Mouse (Mus musculus): ENCODE data around the gene Ctnna2.

The Ctnna2 gene

GRCm38 (mm10) chr6:77256348-77256747 lies 723.2 kb downstream of the Ctnna2 start:
- DNase-seq = no peak

- DNase-seq = no peak
Measured at GRCm38 (mm10) chr6:77253480-77253879, 726.0 kb downstream of the Ctnna2 start.

- DNase-seq = peak; percentile 49 to 50
Measured at GRCm38 (mm10) chr6:77243541-77244231, 735.8 kb downstream of the Ctnna2 start.

- DNase-seq = peak; percentile 63 to 64
Measured at GRCm38 (mm10) chr6:77242601-77243406, 736.7 kb downstream of the Ctnna2 start, which contains the start of gene Lrrtm1. Lrrtm1 (plus strand) TSS chr6:77242689.

- DNase-seq = no peak
Measured at GRCm38 (mm10) chr6:77240426-77240825, 739.1 kb downstream of the Ctnna2 start.

- DNase-seq = peak; percentile 46 to 52
Measured at GRCm38 (mm10) chr6:77222849-77223638, 756.5 kb downstream of the Ctnna2 start.

GRCm38 (mm10) chr6:77220776-77221175 lies 758.7 kb downstream of the Ctnna2 start:
- no peak for DNase-seq

- peak in 1 of 2 experiments; percentile 12 for DNase-seq
Measured at GRCm38 (mm10) chr6:77218875-77219274, 760.6 kb downstream of the Ctnna2 start.

GRCm38 (mm10) chr6:77215322-77215721 lies 764.2 kb downstream of the Ctnna2 start:
- no peak for DNase-seq

- DNase-seq = peak; percentile 35 to 52
Measured at GRCm38 (mm10) chr6:77213757-77214409, 765.6 kb downstream of the Ctnna2 start.

GRCm38 (mm10) chr6:77209929-77210328 lies 769.6 kb downstream of the Ctnna2 start:
- DNase-seq = no peak

GRCm38 (mm10) chr6:77209183-77209582 lies 770.3 kb downstream of the Ctnna2 start:
- no peak for DNase-seq

GRCm38 (mm10) chr6:77199375-77199774 lies 780.1 kb downstream of the Ctnna2 start:
- no peak for DNase-seq

GRCm38 (mm10) chr6:77196650-77197049 lies 782.8 kb downstream of the Ctnna2 start:
- DNase-seq = no peak

GRCm38 (mm10) chr6:77191635-77192034 lies 787.9 kb downstream of the Ctnna2 start:
- DNase-seq = no peak

- no peak for DNase-seq
Measured at GRCm38 (mm10) chr6:77188628-77189027, 790.9 kb downstream of the Ctnna2 start.

- peak in 1 of 2 experiments; percentile 14 for DNase-seq
Measured at GRCm38 (mm10) chr6:77185751-77186150, 793.7 kb downstream of the Ctnna2 start.

- no peak for DNase-seq
Measured at GRCm38 (mm10) chr6:77184896-77185295, 794.6 kb downstream of the Ctnna2 start.

GRCm38 (mm10) chr6:77175764-77176163 lies 803.7 kb downstream of the Ctnna2 start:
- DNase-seq = no peak

- DNase-seq = no peak
Measured at GRCm38 (mm10) chr6:77157028-77157427, 822.5 kb downstream of the Ctnna2 start.

GRCm38 (mm10) chr6:77139306-77139920 lies 840.1 kb downstream of the Ctnna2 start:
- DNase-seq = peak in 1 of 2 experiments; percentile 6

- DNase-seq = no peak
Measured at GRCm38 (mm10) chr6:77120926-77121325, 858.6 kb downstream of the Ctnna2 start.

Measured in cerebellum, postnatal 36 days (tissue).